Mouse (Mus musculus): ENCODE results near the gene Prkn.

Prkn gene

DNA sequence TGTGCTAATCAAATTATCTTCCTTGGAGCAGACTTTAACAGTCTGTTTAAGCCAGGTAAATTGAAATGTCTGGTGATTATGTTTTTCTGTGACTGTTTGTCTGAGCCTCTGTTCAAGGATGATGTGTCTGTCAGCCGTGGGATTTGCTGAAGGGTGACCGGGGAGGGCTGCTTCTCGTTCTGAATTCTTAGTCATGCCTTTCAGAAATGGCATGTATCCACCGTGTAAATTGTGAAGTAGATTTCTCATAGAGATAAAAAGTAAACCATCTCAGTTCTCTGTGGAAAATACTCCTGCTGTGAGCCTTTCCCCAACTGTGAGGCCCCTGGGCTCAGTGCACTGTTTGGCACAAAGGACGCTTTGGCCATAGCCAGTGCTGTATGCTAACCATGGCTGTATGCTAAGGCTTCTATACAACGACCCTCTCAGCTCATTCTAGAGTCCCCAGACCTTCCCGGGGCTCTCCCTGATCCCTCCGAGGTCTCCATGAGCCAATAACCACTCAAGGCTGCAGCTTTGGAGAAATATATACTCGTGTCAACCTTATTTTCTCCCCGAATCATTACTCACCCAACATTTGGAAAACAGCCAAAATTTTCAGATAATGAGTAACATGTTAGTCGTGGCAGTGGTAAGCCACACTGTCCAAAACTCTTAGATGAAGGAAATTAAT lies 552.6 kb downstream of the Prkn start:
- DNase-seq (ENCODE audit: low read depth in 1 of 2, low spot score in 2 of 2): no peak

- DNase-seq (ENCODE audit: low read depth in 1 of 2, low spot score in 2 of 2): no peak
Observed at GRCm38 (mm10) chr17:11394607-11395006, 554.4 kb downstream of the Prkn start.

DNA sequence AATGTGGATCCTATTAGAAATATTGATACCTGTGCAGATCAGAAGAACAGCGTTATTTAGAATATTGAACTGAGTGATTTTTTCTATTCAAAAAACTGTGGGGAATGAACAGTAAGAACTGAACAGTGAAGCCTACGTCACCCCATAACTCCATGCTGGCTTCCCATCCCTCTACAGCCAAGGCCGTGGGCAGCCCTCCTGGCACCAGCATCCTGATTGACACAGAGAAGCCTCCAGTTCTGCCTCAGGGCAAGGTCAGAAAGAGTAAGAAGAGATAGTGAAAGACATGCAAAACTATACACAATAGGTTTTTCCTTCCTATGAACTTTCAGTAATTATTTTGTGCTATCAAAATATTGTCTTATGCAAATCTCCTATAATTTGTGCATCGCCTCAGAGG lies 557.5 kb downstream of the Prkn start:
- DNase-seq (ENCODE audit: low read depth in 1 of 2, low spot score in 2 of 2): no peak

- no peak for DNase-seq (ENCODE audit: low read depth in 1 of 2, low spot score in 2 of 2)
Observed at GRCm38 (mm10) chr17:11402225-11402875, 562.2 kb downstream of the Prkn start.

- no peak for DNase-seq (ENCODE audit: low read depth in 1 of 2, low spot score in 2 of 2)
Observed at GRCm38 (mm10) chr17:11411414-11411813, 571.2 kb downstream of the Prkn start.

DNA sequence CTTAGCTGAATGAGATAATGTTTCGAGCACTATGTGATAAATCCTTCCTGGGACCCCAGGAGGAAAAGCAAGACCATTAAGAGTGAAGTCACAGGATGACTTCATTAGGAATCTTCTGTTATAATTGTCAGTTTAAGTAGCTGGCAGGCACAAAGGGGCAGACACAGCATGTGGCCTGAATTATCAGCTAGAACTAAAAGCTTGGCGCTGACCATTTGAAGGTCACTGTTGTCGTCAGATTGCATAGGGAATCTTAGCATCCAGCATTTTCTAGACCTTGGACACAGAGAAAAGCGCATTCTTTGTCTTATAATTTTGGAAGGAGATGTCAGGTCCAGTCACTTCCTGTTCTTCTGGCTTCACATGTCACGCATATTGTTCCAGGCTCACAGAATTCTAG lies 573.5 kb downstream of the Prkn start:
- DNase-seq (ENCODE audit: low read depth in 1 of 2, low spot score in 2 of 2): no peak

DNA sequence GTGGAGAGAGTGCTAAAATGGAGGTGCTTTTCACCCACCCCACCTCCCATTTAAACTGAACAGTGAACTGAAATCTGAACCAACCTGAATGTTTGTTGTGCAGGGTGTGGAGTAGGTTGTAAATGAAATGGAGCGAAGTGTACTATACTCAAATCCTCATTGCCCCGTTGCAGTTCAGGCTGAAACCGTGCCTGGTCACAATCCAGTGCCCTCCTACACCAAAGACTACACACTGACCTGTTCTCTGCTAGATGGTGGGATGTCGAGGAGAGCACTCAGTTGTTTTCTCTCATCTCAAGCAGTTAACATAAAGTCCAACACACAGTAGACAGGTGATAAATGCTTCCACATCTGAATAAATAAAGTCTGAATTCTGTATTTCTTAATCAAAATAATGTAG lies 574.1 kb downstream of the Prkn start:
- no peak for DNase-seq (ENCODE audit: low read depth in 1 of 2, low spot score in 2 of 2)

- no peak for DNase-seq (ENCODE audit: low read depth in 1 of 2, low spot score in 2 of 2)
Observed at GRCm38 (mm10) chr17:11417150-11417549, 577.0 kb downstream of the Prkn start.

DNA sequence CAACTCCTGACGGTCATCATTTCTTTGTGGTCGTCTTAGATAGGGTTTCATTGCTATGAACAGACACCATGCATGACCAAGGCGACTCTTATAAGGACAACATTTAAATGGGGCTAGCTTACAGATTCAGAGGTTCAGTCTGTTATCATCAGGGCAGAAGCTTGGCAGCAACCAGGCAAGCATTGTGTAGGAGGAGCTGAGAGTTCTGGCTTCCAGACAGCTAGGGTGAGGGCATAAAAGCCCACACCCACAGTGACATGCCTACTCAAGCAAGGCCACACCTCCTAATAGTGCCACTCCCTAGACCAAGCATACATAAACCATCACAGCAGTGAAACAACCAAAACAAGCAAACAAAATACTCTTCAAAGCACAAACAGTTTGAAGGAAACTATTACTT lies 579.3 kb downstream of the Prkn start:
- DNase-seq (ENCODE audit: low read depth in 1 of 2, low spot score in 2 of 2): no peak

DNA sequence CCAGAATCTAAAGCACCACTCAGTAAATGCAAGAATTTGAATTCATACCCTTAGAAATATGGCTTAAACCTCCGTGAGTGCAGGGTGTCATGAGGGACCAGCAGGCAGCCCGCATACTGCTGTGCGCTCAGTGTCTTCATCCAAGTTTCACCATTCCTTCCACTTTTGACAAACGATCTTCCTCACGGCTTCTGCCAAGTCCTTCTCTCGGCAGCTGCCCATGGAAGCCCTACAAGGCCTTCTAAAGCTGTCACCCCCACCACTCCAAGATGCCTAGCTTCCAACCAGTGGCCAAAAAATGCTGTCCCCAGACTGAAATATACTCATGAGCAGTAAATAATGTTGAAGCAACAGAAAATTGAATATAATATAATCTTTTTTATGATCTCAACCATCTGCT lies 580.7 kb downstream of the Prkn start:
- no peak for DNase-seq (ENCODE audit: low read depth in 1 of 2, low spot score in 2 of 2)

DNA sequence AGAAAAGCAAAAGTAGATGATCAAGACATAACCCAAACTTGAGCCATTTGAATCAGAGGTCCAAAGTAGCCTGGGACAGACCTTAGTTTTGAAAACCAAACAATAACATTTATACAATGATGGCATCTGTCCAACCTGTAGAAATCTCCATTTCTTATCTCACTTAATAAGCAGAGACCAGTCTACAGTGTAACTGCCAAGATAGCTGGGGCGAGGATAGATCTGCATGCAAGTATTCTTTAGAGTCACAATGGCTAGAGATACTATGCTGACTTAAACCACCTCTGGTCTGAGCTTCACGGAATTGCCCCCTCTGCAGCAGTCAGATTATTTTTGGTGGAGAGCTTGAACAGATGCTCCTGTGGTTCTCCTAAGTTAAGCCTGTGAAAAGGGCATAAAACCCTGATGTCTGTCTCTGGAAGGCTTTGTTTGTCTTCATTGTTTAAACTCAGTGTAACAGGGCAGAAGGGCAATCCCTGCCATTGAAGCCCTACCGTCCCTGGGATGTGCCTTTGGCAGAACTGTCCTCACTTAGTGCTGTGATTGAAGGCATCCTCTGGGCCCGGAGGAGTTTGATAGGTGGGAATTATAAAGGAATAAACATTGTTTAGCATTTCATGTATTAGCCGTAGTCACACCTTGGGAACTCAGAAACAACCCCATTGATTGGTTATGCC lies 581.2 kb downstream of the Prkn start:
- DNase-seq (ENCODE audit: low read depth in 1 of 2, low spot score in 2 of 2): no peak

GRCm38 (mm10) chr17:11431323-11431722 lies 591.1 kb downstream of the Prkn start:
- no peak for DNase-seq (ENCODE audit: low read depth in 1 of 2, low spot score in 2 of 2)

DNA sequence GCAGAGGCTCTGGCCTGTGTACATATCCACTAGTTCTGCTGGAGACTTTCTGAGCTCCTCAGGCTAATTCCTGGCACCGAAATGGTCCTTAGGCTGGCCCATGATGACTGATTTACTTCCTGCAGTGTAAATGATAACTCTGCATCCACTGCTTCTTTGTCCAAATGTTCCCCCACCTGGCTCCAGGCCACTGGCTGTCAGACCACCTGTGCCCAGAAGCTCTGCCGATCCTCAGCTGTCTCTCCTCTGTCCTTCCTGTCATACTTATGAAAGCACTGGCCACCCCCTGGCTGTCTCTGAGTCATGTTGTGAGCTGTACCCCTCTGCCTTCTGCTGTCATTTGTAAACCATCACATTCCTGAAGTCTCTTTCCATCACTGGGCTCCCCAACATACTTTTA lies 592.4 kb downstream of the Prkn start:
- DNase-seq (ENCODE audit: low read depth in 1 of 2, low spot score in 2 of 2): no peak

DNA sequence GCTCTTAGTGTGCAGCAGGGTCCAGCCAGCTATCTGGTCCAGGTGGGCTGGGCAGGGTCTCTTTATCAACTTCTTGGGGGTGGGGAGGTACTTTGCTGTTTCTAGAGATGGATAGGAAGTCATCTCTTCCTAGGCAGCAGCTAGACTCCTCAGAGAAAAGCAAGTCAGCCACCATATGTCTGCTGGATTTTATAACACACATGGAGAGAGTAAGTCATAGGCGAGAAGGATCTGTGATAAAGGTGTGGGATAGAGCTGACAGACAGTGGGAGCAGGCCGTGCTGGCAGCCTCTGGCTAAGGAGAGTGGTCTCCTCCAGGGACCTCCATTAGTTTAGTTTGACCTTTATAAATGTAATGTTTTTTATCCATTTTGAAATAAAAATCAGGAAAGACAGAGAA lies 622.5 kb downstream of the Prkn start:
- no peak for DNase-seq (ENCODE audit: low read depth in 1 of 2, low spot score in 2 of 2)

DNA sequence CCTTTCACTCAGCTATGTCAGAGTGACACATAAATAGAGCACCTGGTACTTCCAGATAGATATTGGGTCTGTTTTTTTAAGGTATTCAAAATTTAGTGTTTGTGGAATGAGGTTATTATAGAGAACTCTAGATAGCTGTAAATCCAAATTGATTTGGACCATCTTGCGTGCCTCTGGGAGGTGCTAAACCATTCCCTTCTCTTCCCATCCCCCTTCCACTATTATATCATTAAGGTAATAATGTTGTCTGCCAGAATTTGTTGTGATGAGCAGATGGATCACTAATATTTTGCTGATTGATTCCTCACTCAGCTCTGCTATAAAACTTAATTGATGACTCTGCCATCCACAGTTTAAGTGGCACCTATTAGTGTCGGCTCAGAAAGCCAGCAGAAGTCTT lies 625.9 kb downstream of the Prkn start:
- no peak for DNase-seq (ENCODE audit: low read depth in 1 of 2, low spot score in 2 of 2)

DNA sequence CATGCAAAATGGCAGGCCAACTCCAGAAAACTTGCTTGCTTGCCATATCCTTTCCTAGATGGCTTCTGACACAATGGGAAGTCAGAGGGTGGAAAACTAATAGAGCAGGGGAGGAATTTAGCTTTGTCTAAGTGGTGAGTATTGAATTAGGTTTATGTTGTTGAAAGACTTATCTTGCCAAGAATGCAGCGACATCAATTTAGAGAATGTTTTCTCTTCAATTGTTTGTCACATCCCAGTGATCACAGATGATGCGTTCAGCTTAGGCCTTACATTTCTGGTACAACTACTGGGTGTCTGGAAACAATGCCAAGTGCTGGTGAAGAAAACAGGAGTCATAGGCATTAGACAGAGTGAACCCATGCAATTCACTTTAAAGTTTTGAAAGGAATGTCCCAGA lies 628.4 kb downstream of the Prkn start:
- no peak for DNase-seq (ENCODE audit: low read depth in 1 of 2, low spot score in 2 of 2)

- no peak for DNase-seq (ENCODE audit: low read depth in 1 of 2, low spot score in 2 of 2)
Observed at GRCm38 (mm10) chr17:11483032-11483431, 642.8 kb downstream of the Prkn start.

DNA sequence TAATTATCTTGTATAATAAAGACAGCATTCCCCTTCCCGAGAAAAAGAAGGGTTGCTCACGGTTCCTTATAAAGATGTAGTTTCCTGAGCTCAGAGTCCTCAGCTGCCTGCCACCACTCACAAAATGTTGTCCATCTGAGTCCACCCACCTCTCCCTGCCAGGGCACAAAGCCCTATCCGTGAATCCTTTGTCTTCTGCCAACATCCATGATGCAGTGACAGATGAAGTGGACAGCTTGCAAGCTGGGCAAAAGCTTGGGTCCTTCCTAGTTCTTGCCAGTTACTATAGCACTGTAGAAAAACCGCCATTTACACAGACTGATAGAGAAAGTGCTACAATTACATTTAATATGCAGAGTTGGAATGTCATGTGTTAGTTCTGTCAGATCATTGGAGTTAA lies 649.9 kb downstream of the Prkn start:
- no peak for DNase-seq (ENCODE audit: low read depth in 1 of 2, low spot score in 2 of 2)

- no peak for DNase-seq (ENCODE audit: low read depth in 1 of 2, low spot score in 2 of 2)
Observed at GRCm38 (mm10) chr17:11502556-11502955, 662.4 kb downstream of the Prkn start.

DNA sequence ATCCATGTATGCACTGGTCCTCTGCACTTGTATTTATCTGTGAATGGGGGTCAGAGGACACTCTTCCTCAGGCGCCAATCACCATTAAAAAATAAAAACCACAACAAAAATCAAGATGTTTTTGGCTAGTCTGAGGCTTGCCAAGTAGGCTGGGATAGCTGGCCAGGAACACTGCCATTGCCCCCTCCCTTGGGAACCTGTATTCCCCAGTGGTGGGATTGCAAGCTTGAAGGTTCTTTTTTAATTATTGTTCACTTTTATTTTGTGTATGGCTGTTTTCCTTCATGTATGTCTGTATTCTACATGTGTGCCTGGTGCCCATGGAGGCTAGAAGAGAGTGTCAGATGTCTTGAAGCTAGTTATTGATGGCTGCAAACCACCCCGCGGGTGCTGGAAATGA lies 664.3 kb downstream of the Prkn start:
- DNase-seq (ENCODE audit: low read depth in 1 of 2, low spot score in 2 of 2): no peak

GRCm38 (mm10) chr17:11507082-11507481 lies 666.9 kb downstream of the Prkn start:
- DNase-seq (ENCODE audit: low read depth in 1 of 2, low spot score in 2 of 2): no peak

DNA sequence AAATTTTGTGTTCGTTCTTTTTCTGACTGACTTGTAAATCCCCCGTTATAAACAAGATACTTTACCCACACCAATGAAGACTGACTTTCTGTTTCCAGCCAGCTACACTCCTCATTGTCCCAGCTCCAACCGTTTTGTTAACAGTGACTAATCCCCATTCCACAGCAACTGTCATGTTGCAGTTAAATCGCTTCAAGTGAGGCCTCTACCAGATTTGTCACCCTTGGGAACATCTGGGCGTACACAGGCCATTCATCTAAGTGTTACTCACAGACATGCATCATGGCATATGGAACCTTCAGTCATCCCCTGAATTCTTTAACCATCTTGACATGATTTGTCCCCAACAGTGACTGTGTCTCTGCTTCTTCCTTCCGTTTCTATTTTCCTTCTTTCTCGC lies 669.9 kb downstream of the Prkn start:
- DNase-seq (ENCODE audit: low read depth in 1 of 2, low spot score in 2 of 2): no peak

Measured in monocyte, adult 2 months (primary cell).